Mouse (Mus musculus): ENCODE results near the gene Rab31. TPM values are rescaled to one million over a fixed set of nuclear protein-coding genes. Genes with fewer than 3 reads are reported as not detected.

Rab31 gene
- polyA plus RNA-seq, 1 experiment from 2014 or later, result 73.5 TPM

DNA sequence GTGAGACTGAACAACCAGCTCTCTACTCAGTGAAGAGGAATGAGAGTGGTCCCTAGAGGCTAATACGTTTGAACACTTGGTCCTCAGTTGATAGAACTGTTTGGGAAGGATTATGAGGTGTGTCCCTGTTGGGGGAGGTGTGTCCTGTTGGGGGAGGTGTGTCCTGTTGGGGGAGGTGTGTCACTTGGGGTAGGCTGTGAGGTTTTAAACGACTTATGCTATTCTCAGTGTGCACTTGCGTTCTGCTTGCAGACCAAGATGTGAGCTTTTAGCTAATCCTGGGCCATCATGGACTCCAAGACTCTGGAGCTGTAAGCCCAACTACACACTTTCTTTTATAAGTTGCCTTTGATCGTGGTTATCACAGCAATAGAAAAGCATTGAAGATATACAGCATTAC, 103.5 kb downstream of the Rab31 start:
- Histone ChIP-seq H3K27ac (ENCODE audit: low read length) (no peak overlapping the region), H3K36me3 (ENCODE audit: control insufficient read depth, insufficient read depth) (no peaks in the 10 kb centered on the region)

GRCm38 (mm10) chr17:65667792-65668191, 104.8 kb downstream of the Rab31 start:
- H3K27ac ChIP-seq (ENCODE audit: low read length), result no peak overlapping the region
- no peaks in the 10 kb centered on the region for H3K36me3 ChIP-seq (ENCODE audit: control insufficient read depth, insufficient read depth)
- no peak overlapping the region for H3K9ac ChIP-seq (replicated peaks; ENCODE audit: low read depth, low read length)
- WGBS, result 90% methylated on average over 14 of the region's 14 CpGs
- no peaks in the 10 kb centered on the region for H3K27me3 ChIP-seq (replicated peaks; ENCODE audit: control insufficient read depth, insufficient read depth, low read length)
- no peak overlapping the region for H3K4me3 ChIP-seq (replicated peaks; ENCODE audit: low read length)
- H3K9me3 ChIP-seq (ENCODE audit: control insufficient read depth, low read length), result no peaks in the 10 kb centered on the region
- no peaks in the 10 kb centered on the region for H3K4me1 ChIP-seq (replicated peaks; ENCODE audit: control insufficient read depth, insufficient read depth, low read length)
- H3K4me2 ChIP-seq (ENCODE audit: low read length), result no peak overlapping the region
- no peak for ATAC-seq

More for the DNA sequence above, 103.5 kb downstream of the Rab31 start:
- H3K4me1 ChIP-seq (replicated peaks; ENCODE audit: control insufficient read depth, insufficient read depth, low read length), result no peaks in the 10 kb centered on the region
- no peak overlapping the region for H3K4me3 ChIP-seq (replicated peaks; ENCODE audit: low read length)
- H3K4me2 ChIP-seq (ENCODE audit: low read length), result no peak overlapping the region
- no peak for ATAC-seq
- 91% methylated on average over 4 of the region's 4 CpGs for WGBS
- H3K9ac ChIP-seq (replicated peaks; ENCODE audit: low read depth, low read length), result no peak overlapping the region
- H3K9me3 ChIP-seq (ENCODE audit: control insufficient read depth, low read length), result no peaks in the 10 kb centered on the region
- no peaks in the 10 kb centered on the region for H3K27me3 ChIP-seq (replicated peaks; ENCODE audit: control insufficient read depth, insufficient read depth, low read length)

DNA sequence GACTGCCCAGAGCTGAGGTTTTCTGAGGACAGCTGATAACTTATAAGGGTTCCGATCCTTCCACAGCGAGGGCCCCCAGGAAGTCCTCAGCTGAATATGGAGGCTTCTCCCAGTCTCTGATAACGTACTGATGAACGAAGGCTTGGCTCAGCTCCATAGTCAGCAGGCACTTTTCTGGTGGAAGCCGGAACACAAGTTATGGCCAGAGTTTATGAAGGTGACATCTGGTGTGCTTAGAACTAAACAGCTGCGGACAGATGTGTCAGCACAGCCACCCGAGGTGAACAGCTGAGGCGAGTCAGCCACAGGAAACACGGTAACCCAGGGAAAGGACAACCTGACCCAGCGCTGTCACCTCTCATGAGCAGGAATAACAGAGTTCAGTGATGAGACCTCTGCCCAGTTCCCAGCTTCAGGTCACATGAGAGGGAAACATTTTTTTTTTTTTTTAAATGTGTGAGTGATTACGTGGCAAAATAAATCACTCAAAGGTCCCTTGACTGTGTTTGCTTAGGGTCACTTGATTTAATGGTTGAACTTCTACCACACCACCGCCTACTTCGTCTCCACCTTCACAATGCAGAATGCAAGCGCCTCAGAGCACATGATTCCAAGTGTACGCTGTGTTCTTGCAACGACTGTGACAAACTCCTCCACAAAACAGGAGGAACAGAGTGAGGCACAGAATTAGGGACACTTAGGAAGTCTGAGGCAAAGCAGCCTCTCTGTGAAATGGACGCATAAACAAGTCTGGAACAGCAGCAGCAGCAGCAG, 106.0 kb downstream of the Rab31 start:
- Histone ChIP-seq H3K27ac (ENCODE audit: low read length) (no peak overlapping the region), H3K27me3 (replicated peaks; ENCODE audit: control insufficient read depth, insufficient read depth, low read length) (no peaks in the 10 kb centered on the region), H3K36me3 (ENCODE audit: control insufficient read depth, insufficient read depth) (no peaks in the 10 kb centered on the region), H3K4me3 (replicated peaks; ENCODE audit: low read length) (no peak overlapping the region), H3K9me3 (ENCODE audit: control insufficient read depth, low read length) (no peaks in the 10 kb centered on the region), H3K4me2 (ENCODE audit: low read length) (no peak overlapping the region), H3K4me1 (replicated peaks; ENCODE audit: control insufficient read depth, insufficient read depth, low read length) (no peaks in the 10 kb centered on the region), H3K9ac (replicated peaks; ENCODE audit: low read depth, low read length) (no peak overlapping the region)
- no peak for ATAC-seq
- WGBS, result 91% methylated on average over 17 of the region's 17 CpGs

GRCm38 (mm10) chr17:65665786-65666387, 106.7 kb downstream of the Rab31 start:
- ATAC-seq, result no peak
- Histone ChIP-seq H3K4me2 (ENCODE audit: low read length) (no peak overlapping the region), H3K36me3 (ENCODE audit: control insufficient read depth, insufficient read depth) (no peaks in the 10 kb centered on the region), H3K9ac (replicated peaks; ENCODE audit: low read depth, low read length) (no peak overlapping the region), H3K27me3 (replicated peaks; ENCODE audit: control insufficient read depth, insufficient read depth, low read length) (no peaks in the 10 kb centered on the region), H3K4me1 (replicated peaks; ENCODE audit: control insufficient read depth, insufficient read depth, low read length) (no peaks in the 10 kb centered on the region), H3K4me3 (replicated peaks; ENCODE audit: low read length) (no peak overlapping the region), H3K27ac (ENCODE audit: low read length) (no peak overlapping the region), H3K9me3 (ENCODE audit: control insufficient read depth, low read length) (no peaks in the 10 kb centered on the region)
- 95% methylated on average over 12 of the region's 12 CpGs for WGBS

- H3K4me3 ChIP-seq (replicated peaks; ENCODE audit: low read length), result no peak overlapping the region
- no peaks in the 10 kb centered on the region for H3K27me3 ChIP-seq (replicated peaks; ENCODE audit: control insufficient read depth, insufficient read depth, low read length)
- H3K27ac ChIP-seq (ENCODE audit: low read length), result no peak overlapping the region
- ATAC-seq, result no peak
- H3K9ac ChIP-seq (replicated peaks; ENCODE audit: low read depth, low read length), result no peak overlapping the region
- no peaks in the 10 kb centered on the region for H3K36me3 ChIP-seq (ENCODE audit: control insufficient read depth, insufficient read depth)
- no peak overlapping the region for H3K4me2 ChIP-seq (ENCODE audit: low read length)
- no peaks in the 10 kb centered on the region for H3K4me1 ChIP-seq (replicated peaks; ENCODE audit: control insufficient read depth, insufficient read depth, low read length)
- H3K9me3 ChIP-seq (ENCODE audit: control insufficient read depth, low read length), result no peaks in the 10 kb centered on the region
- WGBS, result 84% methylated on average over 14 of the region's 14 CpGs
These were observed 109.0 kb downstream of the Rab31 start for GRCm38 (mm10) chr17:65663329-65664078.

DNA sequence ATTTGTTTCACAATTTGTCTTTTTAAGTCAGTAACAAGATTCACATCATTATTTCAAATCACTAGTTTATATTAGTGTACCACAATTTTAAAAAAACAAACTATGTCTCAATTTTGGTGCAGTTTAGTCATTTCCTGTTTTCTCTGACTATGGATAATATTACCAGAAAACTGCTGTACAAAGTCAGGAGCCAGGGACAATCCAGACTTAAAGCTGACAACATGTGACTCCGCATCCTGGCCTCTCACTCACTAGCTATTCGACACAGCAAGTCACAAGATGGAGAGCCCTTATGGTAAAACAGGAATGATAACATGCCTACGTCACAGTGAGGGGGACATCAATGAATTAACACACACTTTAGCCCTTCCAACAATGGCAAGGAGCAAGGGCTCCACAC, 109.9 kb downstream of the Rab31 start:
- no peak for ATAC-seq
- no peaks in the 10 kb centered on the region for H3K36me3 ChIP-seq (ENCODE audit: control insufficient read depth, insufficient read depth)
- no peaks in the 10 kb centered on the region for H3K9me3 ChIP-seq (ENCODE audit: control insufficient read depth, low read length)
- H3K9ac ChIP-seq (replicated peaks; ENCODE audit: low read depth, low read length), result no peak overlapping the region
- 83% methylated on average over 3 of the region's 3 CpGs for WGBS
- no peaks in the 10 kb centered on the region for H3K4me1 ChIP-seq (replicated peaks; ENCODE audit: control insufficient read depth, insufficient read depth, low read length)
- no peaks in the 10 kb centered on the region for H3K27me3 ChIP-seq (replicated peaks; ENCODE audit: control insufficient read depth, insufficient read depth, low read length)
- H3K27ac ChIP-seq (ENCODE audit: low read length), result no peak overlapping the region
- no peak overlapping the region for H3K4me3 ChIP-seq (replicated peaks; ENCODE audit: low read length)
- H3K4me2 ChIP-seq (ENCODE audit: low read length), result no peak overlapping the region

DNA sequence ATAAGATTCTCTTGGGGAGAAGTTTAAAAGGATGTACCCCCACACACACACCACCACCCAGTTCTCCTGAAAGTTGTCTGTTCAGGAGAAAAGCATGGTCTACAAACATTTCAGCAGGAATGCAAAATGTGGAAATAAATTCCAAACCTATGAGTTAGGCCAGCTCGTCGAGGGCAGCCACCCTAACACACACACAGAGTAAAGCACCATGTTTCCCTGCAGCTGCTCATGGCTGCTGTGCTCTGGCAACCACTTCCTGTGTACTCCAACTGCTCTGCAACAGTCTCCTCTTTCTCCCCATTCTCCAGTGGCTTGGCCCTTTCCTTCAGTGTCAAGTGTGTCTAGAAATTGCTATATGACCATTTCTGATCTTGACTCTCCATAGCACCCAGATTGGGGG, 114.1 kb downstream of the Rab31 start:
- H3K4me2 ChIP-seq (ENCODE audit: low read length), result no peak overlapping the region
- no peaks in the 10 kb centered on the region for H3K4me1 ChIP-seq (replicated peaks; ENCODE audit: control insufficient read depth, insufficient read depth, low read length)
- no peak overlapping the region for H3K9ac ChIP-seq (replicated peaks; ENCODE audit: low read depth, low read length)
- H3K4me3 ChIP-seq (replicated peaks; ENCODE audit: low read length), result no peak overlapping the region
- 94% methylated on average over 2 of the region's 2 CpGs for WGBS
- no peak for ATAC-seq
- no peaks in the 10 kb centered on the region for H3K36me3 ChIP-seq (ENCODE audit: control insufficient read depth, insufficient read depth)
- H3K9me3 ChIP-seq (ENCODE audit: control insufficient read depth, low read length), result no peaks in the 10 kb centered on the region
- H3K27ac ChIP-seq (ENCODE audit: low read length), result no peak overlapping the region
- no peaks in the 10 kb centered on the region for H3K27me3 ChIP-seq (replicated peaks; ENCODE audit: control insufficient read depth, insufficient read depth, low read length)

GRCm38 (mm10) chr17:65657958-65658357, 114.6 kb downstream of the Rab31 start:
- ATAC-seq, result no peak
- no peaks in the 10 kb centered on the region for H3K9me3 ChIP-seq (ENCODE audit: control insufficient read depth, low read length)
- H3K27me3 ChIP-seq (replicated peaks; ENCODE audit: control insufficient read depth, insufficient read depth, low read length), result no peaks in the 10 kb centered on the region
- H3K4me1 ChIP-seq (replicated peaks; ENCODE audit: control insufficient read depth, insufficient read depth, low read length), result no peaks in the 10 kb centered on the region
- WGBS, result 86% methylated on average over 9 of the region's 9 CpGs
- no peak overlapping the region for H3K9ac ChIP-seq (replicated peaks; ENCODE audit: low read depth, low read length)
- H3K27ac ChIP-seq (ENCODE audit: low read length), result no peak overlapping the region
- no peak overlapping the region for H3K4me3 ChIP-seq (replicated peaks; ENCODE audit: low read length)
- no peak overlapping the region for H3K4me2 ChIP-seq (ENCODE audit: low read length)
- H3K36me3 ChIP-seq (ENCODE audit: control insufficient read depth, insufficient read depth), result no peaks in the 10 kb centered on the region

DNA sequence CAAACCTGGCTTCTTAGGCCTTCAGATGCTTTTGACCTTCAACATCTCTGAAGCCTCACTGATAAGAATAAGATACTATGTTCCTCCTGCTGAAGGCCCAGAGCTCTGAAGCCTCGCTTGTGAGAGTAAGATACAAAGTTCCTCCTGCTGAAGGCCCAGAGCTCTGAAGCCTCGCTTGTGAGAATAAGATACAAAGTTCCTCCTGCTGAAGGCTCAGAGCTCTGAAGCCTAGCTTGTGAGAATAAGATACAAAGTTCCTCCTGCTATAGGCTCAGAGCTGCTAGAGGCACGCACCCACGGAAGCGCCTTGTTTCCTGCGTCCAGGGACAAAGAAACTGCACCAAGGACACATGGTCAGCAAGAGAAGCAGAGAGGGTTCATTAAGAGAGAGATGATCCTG, 115.8 kb downstream of the Rab31 start:
- Histone ChIP-seq H3K9me3 (ENCODE audit: control insufficient read depth, low read length) (no peaks in the 10 kb centered on the region), H3K4me1 (replicated peaks; ENCODE audit: control insufficient read depth, insufficient read depth, low read length) (no peaks in the 10 kb centered on the region), H3K27ac (ENCODE audit: low read length) (no peak overlapping the region), H3K4me2 (ENCODE audit: low read length) (no peak overlapping the region), H3K27me3 (replicated peaks; ENCODE audit: control insufficient read depth, insufficient read depth, low read length) (no peaks in the 10 kb centered on the region), H3K9ac (replicated peaks; ENCODE audit: low read depth, low read length) (no peak overlapping the region), H3K4me3 (replicated peaks; ENCODE audit: low read length) (no peak overlapping the region), H3K36me3 (ENCODE audit: control insufficient read depth, insufficient read depth) (no peaks in the 10 kb centered on the region)
- ATAC-seq, result no peak
- WGBS, result 91% methylated on average over 6 of the region's 6 CpGs
